Mouse (Mus musculus) midbrain, embryonic 13.5 days (tissue): ENCODE results near the gene Med15. TPM values are rescaled to one million over a fixed set of nuclear protein-coding genes. Genes with fewer than 3 reads are reported as not detected.

ENCODE experiments used
- ATAC-seq: fragments of 200-750 bp; cut with Nextera tagmentation; 2 replicates; pipeline ENCODE4 v1.8.0; 2017; ENCODE audit warnings: mild to moderate bottlenecking, moderate TSS enrichment, moderate library complexity
- H3K27ac ChIP-seq: fragments of 300-500 bp; sonication (generic); 2 replicates; pipeline ENCODE4 v1.5.1; 2015; ENCODE audit warnings: inconsistent platforms, mild to moderate bottlenecking, moderate library complexity
- H3K27me3 ChIP-seq: fragments of 300-500 bp; sonication (generic); 2 replicates; pipeline ENCODE4 v1.6.1; 2015; ENCODE audit warnings: mild to moderate bottlenecking, inconsistent platforms
- H3K36me3 ChIP-seq: fragments of 300-500 bp; sonication (generic); 2 replicates; pipeline ENCODE4 v1.6.1; 2015; ENCODE audit warnings: mild to moderate bottlenecking, inconsistent platforms
- H3K4me1 ChIP-seq: fragments of 300-500 bp; sonication (generic); replicated peaks from 2 replicates; pipeline ENCODE4 v1.6.1; 2015; ENCODE audit warnings: inconsistent platforms
- H3K4me2 ChIP-seq: fragments of 300-500 bp; sonication (generic); replicated peaks from 2 replicates; pipeline ENCODE4 v1.6.1; 2015; ENCODE audit warnings: moderate library complexity, mild to moderate bottlenecking, inconsistent platforms
- H3K4me3 ChIP-seq: fragments of 300-500 bp; sonication (generic); replicated peaks from 2 replicates; pipeline ENCODE4 v1.5.1; 2015; ENCODE audit warnings: mild to moderate bottlenecking, inconsistent platforms
- H3K9ac ChIP-seq: fragments of 300-500 bp; sonication (generic); replicated peaks from 2 replicates; pipeline ENCODE4 v1.6.1; 2015; ENCODE audit warnings: mild to moderate bottlenecking, inconsistent platforms
- H3K9me3 ChIP-seq: fragments of 300-500 bp; sonication (generic); 2 replicates; pipeline ENCODE4 v1.6.1; 2016; ENCODE audit warnings: mild to moderate bottlenecking, inconsistent platforms
- WGBS: fragments of 180-500 bp; shearing (Covaris S2); methylation state at CpG from one replicate; pipeline ENCODE4 v1.1.7; 2015; 5-methylcytosine and 5-hydroxymethylcytosine counted together
- polyA plus RNA-seq: library from polyadenylated mRNA; unstranded; fragments of >200 nt; fragmentation: Nextera tagmentation; extraction: Ambion mirVana; gene quantifications from 2 replicates; pipeline ENCODE4 v1.2.1, GENCODE M21; 2015

Med15 gene
- polyA plus RNA-seq, 1 experiment from 2014 or later, result 47.7 TPM

- peaks cover 45% of the 10 kb centered on the region for H3K36me3 ChIP-seq
- no peaks in the 10 kb centered on the region for H3K27me3 ChIP-seq
- ATAC-seq, result no peak
- H3K4me3 ChIP-seq, result no peak overlapping the region
- WGBS, result 84% methylated on average over 3 of the region's 3 CpGs
- H3K4me2 ChIP-seq, result no peak overlapping the region
- H3K4me1 ChIP-seq, result no peaks in the 10 kb centered on the region
- H3K9me3 ChIP-seq, result no peaks in the 10 kb centered on the region
- no peak overlapping the region for H3K27ac ChIP-seq
- no peak overlapping the region for H3K9ac ChIP-seq
Observed at GRCm38 (mm10) chr16:17694860-17695259, 37.8 kb downstream of the Med15 start.

GRCm38 (mm10) chr16:17669886-17670285 lies 62.8 kb downstream of the Med15 start:
- Histone ChIP-seq H3K9me3 (no peaks in the 10 kb centered on the region), H3K27me3 (no peaks in the 10 kb centered on the region), H3K36me3 (peaks cover 75% of the 10 kb centered on the region), H3K4me3 (no peak overlapping the region), H3K4me2 (no peak overlapping the region), H3K27ac (no peak overlapping the region), H3K4me1 (no peaks in the 10 kb centered on the region), H3K9ac (no peak overlapping the region)
- no peak for ATAC-seq

GRCm38 (mm10) chr16:17665568-17665967 lies 67.1 kb downstream of the Med15 start:
- ATAC-seq, result no peak
- no peak overlapping the region for H3K27ac ChIP-seq
- H3K9me3 ChIP-seq, result no peaks in the 10 kb centered on the region
- H3K36me3 ChIP-seq, result peaks cover 70% of the 10 kb centered on the region
- no peaks in the 10 kb centered on the region for H3K4me1 ChIP-seq
- H3K4me3 ChIP-seq, result no peak overlapping the region
- no peaks in the 10 kb centered on the region for H3K27me3 ChIP-seq
- H3K4me2 ChIP-seq, result no peak overlapping the region
- no peak overlapping the region for H3K9ac ChIP-seq

GRCm38 (mm10) chr16:17656212-17656871 lies 76.3 kb downstream of the Med15 start:
- no peak overlapping the region for H3K27ac ChIP-seq
- no peak overlapping the region for H3K4me3 ChIP-seq
- ATAC-seq, result no peak
- H3K27me3 ChIP-seq, result no peaks in the 10 kb centered on the region
- 91% methylated on average over 5 of the region's 5 CpGs for WGBS
- H3K9ac ChIP-seq, result no peak overlapping the region
- H3K36me3 ChIP-seq, result peaks cover 87% of the 10 kb centered on the region
- H3K4me2 ChIP-seq, result no peak overlapping the region
- H3K9me3 ChIP-seq, result no peaks in the 10 kb centered on the region
- no peaks in the 10 kb centered on the region for H3K4me1 ChIP-seq

GRCm38 (mm10) chr16:17654188-17654795 lies 78.4 kb downstream of the Med15 start:
- Histone ChIP-seq H3K36me3 (peaks cover 87% of the 10 kb centered on the region), H3K9ac (no peak overlapping the region), H3K27ac (no peak overlapping the region), H3K4me3 (no peak overlapping the region), H3K9me3 (no peaks in the 10 kb centered on the region), H3K4me1 (no peaks in the 10 kb centered on the region), H3K27me3 (no peaks in the 10 kb centered on the region), H3K4me2 (no peak overlapping the region)
- 87% methylated on average over 4 of the region's 4 CpGs for WGBS
- ATAC-seq, result no peak

GRCm38 (mm10) chr16:17653601-17654000 lies 79.1 kb downstream of the Med15 start:
- Histone ChIP-seq H3K27me3 (no peaks in the 10 kb centered on the region), H3K9me3 (no peaks in the 10 kb centered on the region), H3K36me3 (peaks cover 89% of the 10 kb centered on the region), H3K4me1 (no peaks in the 10 kb centered on the region), H3K9ac (no peak overlapping the region), H3K4me3 (no peak overlapping the region), H3K4me2 (no peak overlapping the region), H3K27ac (no peak overlapping the region)
- no peak for ATAC-seq
- 95% methylated on average over 5 of the region's 5 CpGs for WGBS

- no peaks in the 10 kb centered on the region for H3K9me3 ChIP-seq
- H3K27me3 ChIP-seq, result no peaks in the 10 kb centered on the region
- H3K27ac ChIP-seq, result no peak overlapping the region
- H3K4me1 ChIP-seq, result no peaks in the 10 kb centered on the region
- WGBS, result 96% methylated on average over 4 of the region's 4 CpGs
- no peak overlapping the region for H3K4me3 ChIP-seq
- no peak for ATAC-seq
- peaks cover 81% of the 10 kb centered on the region for H3K36me3 ChIP-seq
- H3K4me2 ChIP-seq, result no peak overlapping the region
- no peak overlapping the region for H3K9ac ChIP-seq
Observed at GRCm38 (mm10) chr16:17652607-17653006, 80.1 kb downstream of the Med15 start.

GRCm38 (mm10) chr16:17650711-17651110 lies 82.0 kb downstream of the Med15 start:
- peaks cover 13% of the 10 kb centered on the region for H3K4me1 ChIP-seq
- H3K9me3 ChIP-seq, result no peaks in the 10 kb centered on the region
- no peak overlapping the region for H3K4me3 ChIP-seq
- ATAC-seq, result no peak
- no peak overlapping the region for H3K27ac ChIP-seq
- H3K36me3 ChIP-seq, result peaks cover 71% of the 10 kb centered on the region
- H3K9ac ChIP-seq, result no peak overlapping the region
- WGBS, result 93% methylated on average over 1 of the region's 1 CpGs
- H3K4me2 ChIP-seq, result no peak overlapping the region
- H3K27me3 ChIP-seq, result no peaks in the 10 kb centered on the region

GRCm38 (mm10) chr16:17649925-17650605 lies 82.6 kb downstream of the Med15 start:
- ATAC-seq, result no peak
- WGBS, result 91% methylated on average over 16 of the region's 16 CpGs
- Histone ChIP-seq H3K4me2 (no peak overlapping the region), H3K9ac (no peak overlapping the region), H3K27me3 (no peaks in the 10 kb centered on the region), H3K4me3 (no peak overlapping the region), H3K36me3 (peaks cover 64% of the 10 kb centered on the region), H3K4me1 (peaks cover 13% of the 10 kb centered on the region), H3K9me3 (no peaks in the 10 kb centered on the region), H3K27ac (no peak overlapping the region)

- no peak overlapping the region for H3K27ac ChIP-seq
- H3K9ac ChIP-seq, result 0 out of 2 replicates have a peak overlapping the region, but pooled peaks have one; percentile 25
- H3K9me3 ChIP-seq, result no peaks in the 10 kb centered on the region
- H3K4me2 ChIP-seq, result no peak overlapping the region
- H3K36me3 ChIP-seq, result peaks cover 50% of the 10 kb centered on the region
- peaks cover 13% of the 10 kb centered on the region for H3K4me1 ChIP-seq
- H3K27me3 ChIP-seq, result no peaks in the 10 kb centered on the region
- no peak for ATAC-seq
- 83% methylated on average over 10 of the region's 10 CpGs for WGBS
- no peak overlapping the region for H3K4me3 ChIP-seq
Observed at GRCm38 (mm10) chr16:17647566-17648340, 84.9 kb downstream of the Med15 start.

- H3K4me2 ChIP-seq, result peak overlapping the region; percentile 87
- peaks cover 13% of the 10 kb centered on the region for H3K4me1 ChIP-seq
- no peaks in the 10 kb centered on the region for H3K27me3 ChIP-seq
- WGBS, result 18% methylated on average over 1 of the region's 1 CpGs
- peak; percentile 13; the same call in 1 of the 2 replicates for ATAC-seq
- no peaks in the 10 kb centered on the region for H3K9me3 ChIP-seq
- peaks cover 50% of the 10 kb centered on the region for H3K36me3 ChIP-seq
- peak overlapping the region; percentile 63 for H3K4me3 ChIP-seq
- H3K9ac ChIP-seq, result peak overlapping the region; percentile 25; the same call in 1 of the 2 replicates
- H3K27ac ChIP-seq, result no peak overlapping the region
Observed at GRCm38 (mm10) chr16:17647156-17647555, 85.5 kb downstream of the Med15 start.
